Mouse (Mus musculus) spleen, postnatal 4 days (tissue): Measurements from ENCODE around the gene Ces1d.
"Not testable (repeated sequence)": the region's sequence is repeated elsewhere in the genome, so short reads cannot be mapped to it uniquely, and the experiment has no call there.

Source experiments
- DNase-seq, 2 experiments: peaks; one replicate each; pipeline ENCODE4 v3.0.0; 2022; ENCODE audit warnings: low spot score in 2 of 2

Ces1d gene

DNA sequence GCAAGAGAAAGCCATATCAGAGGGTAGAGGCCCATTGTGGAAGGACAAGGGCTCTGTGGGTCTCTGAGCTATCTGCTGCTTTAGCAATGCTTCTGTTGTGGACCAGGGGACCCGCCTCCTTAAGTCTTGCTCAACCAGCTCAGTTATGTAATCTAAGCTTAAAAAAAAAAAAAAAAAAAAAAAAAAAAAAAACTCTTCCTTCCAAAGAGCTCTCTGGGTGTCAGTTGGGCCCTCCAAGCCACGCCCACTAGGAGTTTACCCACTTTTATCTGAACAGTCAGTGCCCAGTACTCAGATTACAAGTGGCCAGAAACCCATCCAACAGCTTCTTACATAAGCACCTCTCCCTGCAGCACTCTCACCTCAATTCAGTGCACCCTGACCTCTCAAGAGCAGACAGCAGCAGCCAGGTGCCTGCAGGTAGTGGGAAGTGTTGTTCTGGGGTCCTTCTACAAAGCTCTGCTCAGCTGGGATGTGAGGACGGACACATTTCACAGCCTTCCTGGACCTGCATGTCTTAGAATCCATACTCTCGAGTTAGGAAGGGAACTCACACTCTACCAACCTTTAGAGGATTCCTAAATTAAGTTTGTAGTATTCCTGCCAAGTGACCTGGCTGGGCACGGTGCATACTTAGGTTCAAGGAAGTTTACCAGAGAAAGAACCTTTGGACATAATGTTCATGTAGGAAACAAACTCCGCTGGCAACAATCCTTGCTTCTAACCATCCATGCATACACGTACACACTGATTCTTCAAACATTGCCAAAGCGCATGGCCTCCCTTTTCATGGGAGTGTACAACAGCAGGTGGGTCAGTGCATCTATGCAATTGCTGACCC is at the start of gene Ces1d:
Ces1d (minus strand) TSS at position 154 of the 841 bp plus-strand sequence.
- peak in 1 of 2 experiments; percentile 47 for DNase-seq

DNA sequence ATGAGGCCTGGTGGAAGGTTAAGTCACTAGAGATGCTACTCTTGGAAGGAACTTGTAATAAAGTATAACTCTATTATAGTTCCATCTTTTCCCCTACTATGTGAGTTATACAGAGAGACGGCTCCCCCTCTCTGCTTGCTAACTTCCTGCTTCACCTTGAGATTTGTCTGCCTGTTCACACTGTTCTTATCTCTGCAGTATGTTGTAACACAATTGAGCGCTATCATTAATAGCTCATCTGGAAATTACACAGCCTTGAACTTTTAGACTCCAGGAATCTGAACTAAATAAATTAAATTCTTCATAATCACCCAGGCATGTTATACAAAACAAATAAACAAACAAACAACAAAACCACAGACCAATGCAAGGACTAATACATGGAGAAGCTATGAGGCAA is 48.4 kb upstream of the Ces1d start:
- DNase-seq: no peak

DNA sequence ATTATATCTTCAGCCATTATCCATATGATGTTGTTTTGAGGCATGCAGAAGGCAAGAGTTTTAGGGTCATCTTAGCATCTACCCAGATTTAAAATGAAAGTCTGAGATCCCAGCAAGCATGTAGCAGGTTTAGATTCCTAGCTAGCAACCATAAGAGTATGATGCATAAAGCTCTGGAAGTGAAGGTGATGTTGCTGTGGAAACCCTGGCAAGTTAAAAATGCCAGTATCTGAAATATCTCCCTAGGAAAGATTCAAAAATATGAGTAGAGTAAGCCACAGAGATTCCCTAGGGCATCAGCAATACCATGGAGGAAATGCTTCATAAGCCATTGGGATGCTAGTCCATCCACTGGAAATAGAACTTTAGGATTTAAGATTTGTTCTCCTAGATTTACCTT is 42.2 kb upstream of the Ces1d start:
- no peak for DNase-seq

- DNase-seq: no peak
These were observed 38.0 kb upstream of the Ces1d start for GRCm38 (mm10) chr8:93235681-93236080.

- DNase-seq: no peak
These were observed 37.1 kb upstream of the Ces1d start for GRCm38 (mm10) chr8:93234706-93235105.

DNA sequence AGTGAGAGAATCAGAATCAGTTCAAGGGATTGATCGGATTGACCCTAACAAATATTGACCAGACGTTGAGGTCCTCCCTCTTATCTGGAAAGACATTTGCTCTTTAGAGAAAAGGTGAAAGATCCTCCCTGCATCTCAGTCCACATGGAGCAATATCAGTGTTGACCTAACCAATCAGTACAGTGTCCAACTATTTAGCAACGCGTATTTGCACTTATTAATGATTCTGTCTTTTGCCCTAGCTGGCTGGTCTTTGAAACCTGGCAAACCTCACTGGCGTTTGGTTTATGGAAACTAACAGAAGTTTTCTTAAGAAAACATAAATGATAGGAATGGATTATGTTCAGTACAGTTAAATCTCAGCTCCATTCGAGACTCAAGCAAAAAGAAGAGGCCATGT is 36.4 kb upstream of the Ces1d start:
- DNase-seq: no peak

GRCm38 (mm10) chr8:93229446-93229845 is 31.8 kb upstream of the Ces1d start, which contains the start of gene Ces1e:
Ces1e (minus strand) TSS chr8:93229619.
- DNase-seq: no peak

GRCm38 (mm10) chr8:93228673-93229370 is 31.2 kb upstream of the Ces1d start:
- DNase-seq: no peak

GRCm38 (mm10) chr8:93226471-93226870 is 28.8 kb upstream of the Ces1d start:
- not testable (repeated sequence) for DNase-seq

DNA sequence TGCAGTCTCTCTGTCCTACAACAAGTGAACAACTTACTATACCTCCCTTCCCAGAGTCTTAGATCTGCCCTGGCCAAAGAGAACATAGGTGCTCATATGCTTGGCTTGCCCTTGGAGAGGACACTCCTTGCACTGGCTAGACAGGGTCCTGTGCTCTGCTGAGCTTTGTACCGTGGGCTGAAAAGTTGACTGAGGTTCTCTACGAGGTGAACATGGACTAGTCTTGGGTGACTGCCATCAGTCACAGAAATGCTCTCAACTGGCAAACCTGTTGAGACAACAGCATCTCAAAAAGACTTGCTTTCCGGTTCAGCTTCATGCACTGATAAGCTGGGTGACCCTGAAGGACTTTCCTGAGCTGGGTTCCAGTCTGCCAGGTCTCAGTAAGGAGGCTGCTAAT is 24.3 kb upstream of the Ces1d start:
- DNase-seq: no peak

GRCm38 (mm10) chr8:93217867-93218266 is 20.2 kb upstream of the Ces1d start:
- DNase-seq: no peak

DNA sequence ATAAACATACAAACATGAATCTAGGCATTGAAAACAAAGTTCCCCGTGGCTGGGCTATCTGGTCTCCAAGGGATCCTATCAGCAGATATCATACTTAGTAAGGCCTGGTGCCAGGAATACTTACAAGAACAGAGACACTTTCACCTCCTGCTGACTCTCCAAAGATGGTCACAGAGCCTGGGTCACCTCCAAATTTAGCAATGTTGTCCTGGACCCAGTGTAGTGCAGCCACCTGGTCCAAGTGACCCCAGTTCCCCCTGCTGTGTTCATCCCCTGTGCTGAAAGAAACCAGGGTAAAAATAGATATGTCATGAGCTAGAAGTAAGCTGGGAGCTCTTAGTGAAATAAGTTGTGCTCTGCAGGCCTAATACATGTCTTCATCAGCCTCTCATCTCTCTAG is 19.7 kb upstream of the Ces1d start:
- peak in 1 of 2 experiments; percentile 27 for DNase-seq

- no peak for DNase-seq
These were observed 13.5 kb upstream of the Ces1d start for GRCm38 (mm10) chr8:93211091-93211490.

GRCm38 (mm10) chr8:93199146-93199545 is 1.5 kb upstream of the Ces1d start:
- peak in 1 of 2 experiments; percentile 17 for DNase-seq

GRCm38 (mm10) chr8:93196436-93196835 is 1.2 kb downstream of the Ces1d start:
- DNase-seq: peak in 1 of 2 experiments; percentile 12

DNA sequence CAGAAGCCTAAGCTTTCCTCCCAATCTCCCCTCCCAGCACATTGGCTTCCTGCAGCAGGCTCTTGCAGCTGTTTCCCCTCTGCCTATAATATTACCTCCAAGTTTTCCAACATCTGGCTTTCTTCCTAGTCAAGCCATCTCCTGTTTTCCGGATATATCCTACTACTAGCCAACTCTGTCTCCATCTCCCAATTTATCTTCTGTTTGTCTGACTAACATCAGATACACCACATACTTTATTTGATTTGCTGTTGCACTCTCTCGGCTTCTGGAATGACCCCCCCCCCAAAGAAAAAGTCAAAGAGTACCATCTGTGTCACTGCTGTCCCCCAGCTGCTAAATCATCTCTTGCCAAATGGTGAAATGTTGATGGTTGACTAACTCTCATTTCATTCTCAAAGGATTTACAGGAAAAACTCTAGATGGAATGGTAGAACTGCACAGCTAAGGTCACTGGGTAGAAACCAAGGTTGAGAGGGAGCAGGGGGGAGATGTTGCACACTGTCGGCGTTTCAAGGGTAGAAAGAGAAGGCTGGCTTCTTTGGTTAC is 17.0 kb downstream of the Ces1d start:
- DNase-seq: no peak

DNA sequence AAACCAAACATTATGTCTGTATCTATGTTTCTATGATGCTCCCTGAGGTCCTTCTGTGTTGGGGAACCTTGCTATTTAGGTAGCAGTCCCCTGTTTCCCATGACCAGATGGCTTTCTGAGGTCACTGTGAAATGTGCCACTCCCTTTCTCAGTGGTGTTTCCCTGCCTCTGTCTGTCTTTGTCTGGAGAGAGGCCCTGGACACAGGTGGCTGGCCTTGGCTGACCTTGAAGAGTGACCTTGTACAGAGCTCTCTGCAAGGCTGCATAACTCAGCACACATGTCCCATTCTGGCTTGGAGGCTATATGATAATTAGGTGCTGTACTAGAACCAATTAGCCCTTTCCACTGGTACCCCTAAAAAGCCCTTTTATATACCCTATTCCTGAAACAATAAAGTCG is 21.0 kb downstream of the Ces1d start:
- DNase-seq: no peak

DNA sequence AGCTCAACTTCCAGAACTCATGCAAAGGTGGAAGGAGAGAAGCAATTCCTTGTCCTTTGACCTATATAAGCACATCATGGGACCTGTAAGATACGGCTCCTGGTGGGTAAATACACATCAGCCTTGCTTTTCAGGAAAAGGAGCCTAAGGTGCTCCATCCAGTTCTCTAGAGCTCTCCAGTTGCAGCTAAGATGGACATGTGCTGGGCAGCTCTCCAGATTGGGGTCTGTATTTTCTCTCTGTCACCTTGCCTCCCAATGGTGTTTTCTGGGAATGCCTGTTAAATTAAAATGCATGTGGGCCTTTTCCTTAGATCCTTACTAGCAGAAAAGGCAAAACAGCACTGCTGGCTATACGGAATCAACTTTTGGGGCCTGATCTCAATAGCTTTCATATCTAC is 23.1 kb downstream of the Ces1d start:
- no peak for DNase-seq

DNA sequence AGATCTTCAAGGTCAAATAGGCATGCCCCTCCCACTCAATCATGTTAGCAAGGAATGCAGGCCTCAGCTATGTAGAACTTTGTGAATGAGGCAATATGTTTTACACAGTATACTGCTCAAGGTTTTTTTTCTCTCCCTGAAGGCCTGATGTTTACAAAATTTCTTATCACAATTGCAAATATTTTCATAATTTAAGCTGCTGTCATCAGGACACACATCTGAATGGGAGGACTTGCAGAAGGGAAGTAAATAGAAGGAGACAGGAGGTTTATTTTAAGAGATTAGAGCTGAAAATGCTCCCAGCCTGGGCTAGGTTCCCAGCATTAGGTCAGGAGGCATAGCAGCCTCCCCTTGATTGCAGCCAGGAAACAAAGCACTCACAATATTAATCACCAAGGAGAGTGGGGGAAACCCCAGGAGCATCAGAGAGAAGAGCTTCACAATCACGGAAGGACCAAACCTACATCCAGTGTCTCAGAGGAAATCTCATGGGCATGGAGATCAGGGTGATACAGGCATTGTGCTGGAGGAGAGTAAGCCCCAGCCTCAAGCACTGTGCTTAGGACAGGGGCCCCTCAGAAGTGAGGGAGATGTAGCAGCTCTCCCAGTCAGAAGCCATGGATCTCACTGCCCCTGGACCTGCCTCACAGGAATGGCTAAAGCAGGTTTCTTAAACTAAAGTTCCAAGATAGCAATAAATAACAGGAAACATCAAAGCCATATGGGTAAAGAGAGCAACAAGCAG is 25.6 kb downstream of the Ces1d start:
- no peak for DNase-seq

GRCm38 (mm10) chr8:93163363-93163762 is 34.3 kb downstream of the Ces1d start:
- no peak for DNase-seq

DNA sequence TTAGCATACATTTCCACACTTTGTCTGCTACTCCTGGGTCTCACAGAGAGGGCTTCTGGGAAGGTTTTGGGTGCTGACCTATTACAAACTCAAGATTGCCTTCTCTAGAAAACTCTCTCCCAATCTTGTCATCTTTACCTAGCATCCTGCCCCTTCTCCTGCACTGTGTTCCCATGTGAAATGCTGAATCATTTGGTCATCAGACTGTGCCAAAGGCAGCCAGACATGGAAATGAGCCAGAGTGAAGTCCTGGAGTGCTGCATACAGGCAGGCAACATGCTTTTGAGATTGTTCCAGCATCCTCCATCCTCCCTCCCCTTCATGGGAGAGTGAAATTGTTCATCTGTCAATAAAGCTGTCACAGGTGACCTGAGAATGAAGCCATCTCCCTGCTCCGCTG is 46.2 kb downstream of the Ces1d start:
- DNase-seq: no peak

DNA sequence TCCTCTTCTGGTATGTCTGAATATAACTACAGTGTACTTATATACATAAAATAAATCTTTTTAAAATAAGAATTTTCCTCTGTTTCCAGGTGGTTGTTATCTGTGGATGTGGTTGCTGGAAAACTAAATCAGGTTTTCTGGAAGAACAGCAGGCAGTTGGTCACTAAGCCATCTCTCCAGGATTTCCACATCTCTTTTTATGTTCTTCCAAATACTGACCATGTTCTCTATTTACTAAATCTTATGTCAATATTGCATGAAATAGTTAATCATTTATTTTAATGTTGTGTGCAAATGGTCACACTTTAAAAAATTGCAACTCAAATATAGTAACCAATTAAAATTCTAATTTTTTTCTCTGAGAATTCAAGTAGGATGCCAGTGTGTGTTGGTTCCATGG is 50.3 kb downstream of the Ces1d start:
- no peak for DNase-seq
